Mouse (Mus musculus) limb, embryonic 11.5 days (tissue): ENCODE measurements around the gene Vps37b. TPM values are rescaled to one million over a fixed set of nuclear protein-coding genes. Genes with fewer than 3 reads are reported as not detected.
"Not testable (repeated sequence)": the region's sequence is repeated elsewhere in the genome, so short reads cannot be mapped to it uniquely, and the experiment has no call there.

Experiments used
- ATAC-seq: fragments of 200-750 bp; cut with Nextera tagmentation; 2 replicates; pipeline ENCODE4 v1.8.0; 2017; ENCODE audit warnings: low read depth; ENCODE audit not compliant: insufficient number of reproducible peaks, low FRiP score, low TSS enrichment
- DNase-seq: peaks from one replicate; pipeline ENCODE4 v3.0.0-alpha.2; 2015; ENCODE audit warnings: low spot score
- H3K27ac ChIP-seq: fragments of 300-500 bp; sonication (generic); replicated peaks from 2 replicates; pipeline ENCODE4 v1.5.1; 2014; ENCODE audit warnings: low read depth, mild to moderate bottlenecking, low read length
- H3K27me3 ChIP-seq: fragments of 300-500 bp; sonication (generic); 2 replicates; pipeline ENCODE4 v1.6.1; 2014; ENCODE audit warnings: mild to moderate bottlenecking, low read length, mixed read lengths; ENCODE audit not compliant: control insufficient read depth, insufficient read depth
- H3K36me3 ChIP-seq: fragments of 300-500 bp; sonication (generic); 2 replicates; pipeline ENCODE4 v1.6.1; 2014; ENCODE audit warnings: mild to moderate bottlenecking, low read length, moderate library complexity, mixed read lengths; ENCODE audit not compliant: control insufficient read depth, insufficient read depth
- H3K4me1 ChIP-seq: fragments of 300-500 bp; sonication (generic); 2 replicates; pipeline ENCODE4 v1.6.1; 2014; ENCODE audit warnings: low read length, mixed read lengths; ENCODE audit not compliant: control insufficient read depth, insufficient read depth
- H3K4me2 ChIP-seq: fragments of 300-500 bp; sonication (generic); 2 replicates; pipeline ENCODE4 v1.6.1; 2014; ENCODE audit warnings: low read depth, mild to moderate bottlenecking, moderate library complexity; ENCODE audit not compliant: severe bottlenecking
- H3K4me3 ChIP-seq: fragments of 300-500 bp; sonication (generic); 2 replicates; pipeline ENCODE4 v1.5.1; 2014; ENCODE audit warnings: low read depth, low read length
- H3K9ac ChIP-seq: fragments of 300-500 bp; sonication (generic); 2 replicates; pipeline ENCODE4 v1.6.1; 2014; ENCODE audit warnings: mild to moderate bottlenecking, low read length
- H3K9me3 ChIP-seq: fragments of 300-500 bp; sonication (generic); 2 replicates; pipeline ENCODE4 v1.6.1; 2016; ENCODE audit warnings: low read length; ENCODE audit not compliant: control insufficient read depth
- WGBS: fragments of 180-500 bp; shearing (Covaris S2); extraction: QIAGEN DNeasy Blood & Tissue Kit; methylation state at CpG from one replicate; pipeline ENCODE4 v1.1.7; 2014; 5-methylcytosine and 5-hydroxymethylcytosine counted together
- polyA plus RNA-seq: library from polyadenylated mRNA; unstranded; fragments of >200 nt; fragmentation: Nextera tagmentation; extraction: Ambion mirVana; gene quantifications from 2 replicates; pipeline ENCODE4 v1.2.1, GENCODE M21; 2014

Gene Vps37b
- polyA plus RNA-seq, 1 experiment from 2014 or later = 32.8 TPM

GRCm38 (mm10) chr5:124073682-124074081 is 41.6 kb upstream of the Vps37b start:
- Histone ChIP-seq H3K9ac (no peak overlapping the region), H3K27ac (no peak overlapping the region), H3K4me2 (no peak overlapping the region), H3K4me1 (no peaks in the 10 kb centered on the region), H3K27me3 (no peaks in the 10 kb centered on the region), H3K9me3 (no peaks in the 10 kb centered on the region), H3K4me3 (no peak overlapping the region), H3K36me3 (no peaks in the 10 kb centered on the region)
- WGBS = 43% methylated on average over 9 of the region's 9 CpGs
- ATAC-seq (no peak), DNase-seq (no peak)

GRCm38 (mm10) chr5:124069657-124070056 is 37.6 kb upstream of the Vps37b start:
- DNase-seq (no peak), ATAC-seq (no peak)
- no peak overlapping the region for H3K9ac ChIP-seq
- H3K27ac ChIP-seq = no peak overlapping the region
- H3K9me3 ChIP-seq = no peaks in the 10 kb centered on the region
- no peaks in the 10 kb centered on the region for H3K4me1 ChIP-seq
- H3K27me3 ChIP-seq = no peaks in the 10 kb centered on the region
- H3K4me2 ChIP-seq = no peak overlapping the region
- 87% methylated on average over 3 of the region's 3 CpGs for WGBS
- H3K36me3 ChIP-seq = no peaks in the 10 kb centered on the region
- H3K4me3 ChIP-seq = no peak overlapping the region

DNA sequence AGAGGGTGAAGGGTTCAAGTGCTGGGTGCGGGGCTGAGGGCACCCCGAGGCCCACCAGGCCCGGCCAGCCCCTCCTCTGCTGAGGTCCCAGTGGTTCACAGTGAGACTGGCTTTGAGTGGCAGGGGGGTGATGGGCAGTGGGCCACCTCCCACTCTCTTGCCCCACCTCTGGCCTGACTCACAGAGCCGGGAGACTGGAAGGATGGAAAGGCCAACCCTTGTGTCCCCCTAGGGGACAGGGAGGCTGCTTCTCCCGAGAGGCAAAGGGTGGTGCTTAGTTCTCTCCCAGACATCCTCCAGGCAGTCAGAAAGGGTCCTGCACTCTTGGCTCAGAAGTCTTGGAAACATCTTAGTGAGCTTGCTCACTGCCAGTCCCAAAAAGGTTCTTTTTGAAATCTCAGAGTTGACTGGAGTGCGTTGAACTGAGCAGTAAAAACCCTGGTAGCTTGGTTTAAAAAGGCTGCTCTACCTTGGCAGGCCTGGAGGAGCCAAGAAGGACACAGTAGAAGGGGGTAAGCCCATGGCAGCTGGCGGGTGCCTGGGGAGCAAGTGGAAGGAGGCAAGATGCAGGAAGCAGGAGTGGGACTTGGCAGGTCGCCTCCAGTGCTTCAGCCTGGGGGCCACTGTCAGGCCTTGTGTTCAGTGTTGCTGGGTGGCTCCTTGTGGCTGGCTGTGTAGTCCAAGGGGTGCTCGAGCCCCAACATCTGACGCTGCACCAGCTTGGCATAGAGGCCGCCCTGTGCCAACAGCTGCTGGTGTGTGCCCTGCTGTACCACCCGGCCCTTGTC is 30.2 kb upstream of the Vps37b start:
- Histone ChIP-seq H3K27ac (no peak overlapping the region), H3K36me3 (no peaks in the 10 kb centered on the region), H3K27me3 (no peaks in the 10 kb centered on the region), H3K4me1 (no peaks in the 10 kb centered on the region), H3K9ac (no peak overlapping the region), H3K9me3 (no peaks in the 10 kb centered on the region), H3K4me2 (no peak overlapping the region), H3K4me3 (no peak overlapping the region)
- WGBS = 78% methylated on average over 12 of the region's 12 CpGs
- DNase-seq (no peak), ATAC-seq (no peak)

GRCm38 (mm10) chr5:124059677-124060076 is 27.6 kb upstream of the Vps37b start:
- WGBS = 84% methylated on average over 5 of the region's 5 CpGs
- Histone ChIP-seq H3K4me3 (no peak overlapping the region), H3K27ac (no peak overlapping the region), H3K9me3 (no peaks in the 10 kb centered on the region), H3K36me3 (no peaks in the 10 kb centered on the region), H3K4me2 (no peak overlapping the region), H3K4me1 (no peaks in the 10 kb centered on the region), H3K27me3 (no peaks in the 10 kb centered on the region), H3K9ac (no peak overlapping the region)
- DNase-seq (no peak), ATAC-seq (no peak)

DNA sequence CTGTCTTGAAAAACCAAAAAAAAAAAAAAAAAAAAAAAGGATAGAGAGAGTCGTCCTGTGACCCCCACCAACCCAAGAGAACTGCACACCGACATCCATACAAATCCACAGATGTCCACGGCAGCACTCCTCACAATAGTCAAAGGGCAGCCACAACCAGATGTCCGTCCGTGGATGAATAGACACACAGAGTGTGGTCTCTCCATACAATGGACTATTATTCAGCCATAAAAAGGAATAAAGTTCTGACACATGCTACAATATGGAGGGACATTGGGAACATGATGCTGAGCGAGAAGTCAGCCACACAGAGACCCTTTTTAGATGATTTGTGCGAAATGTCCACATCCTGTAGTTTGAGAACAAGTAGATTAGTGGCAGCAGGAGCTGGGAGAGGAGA is 26.7 kb upstream of the Vps37b start:
- 90% methylated on average over 7 of the region's 7 CpGs for WGBS
- ATAC-seq (no peak), DNase-seq (no peak)
- Histone ChIP-seq H3K9ac (no peak overlapping the region), H3K36me3 (no peaks in the 10 kb centered on the region), H3K9me3 (no peaks in the 10 kb centered on the region), H3K27ac (no peak overlapping the region), H3K4me3 (no peak overlapping the region), H3K27me3 (no peaks in the 10 kb centered on the region), H3K4me1 (no peaks in the 10 kb centered on the region), H3K4me2 (no peak overlapping the region)

- no peaks in the 10 kb centered on the region for H3K4me1 ChIP-seq
- WGBS = 81% methylated on average over 4 of the region's 4 CpGs
- no peaks in the 10 kb centered on the region for H3K27me3 ChIP-seq
- no peak overlapping the region for H3K9ac ChIP-seq
- no peak for DNase-seq
- H3K9me3 ChIP-seq = no peaks in the 10 kb centered on the region
- H3K4me2 ChIP-seq = no peak overlapping the region
- no peak overlapping the region for H3K4me3 ChIP-seq
- no peak overlapping the region for H3K27ac ChIP-seq
- no peak for ATAC-seq
- H3K36me3 ChIP-seq = no peaks in the 10 kb centered on the region
Measured at GRCm38 (mm10) chr5:124056956-124057355, 24.9 kb upstream of the Vps37b start.

DNA sequence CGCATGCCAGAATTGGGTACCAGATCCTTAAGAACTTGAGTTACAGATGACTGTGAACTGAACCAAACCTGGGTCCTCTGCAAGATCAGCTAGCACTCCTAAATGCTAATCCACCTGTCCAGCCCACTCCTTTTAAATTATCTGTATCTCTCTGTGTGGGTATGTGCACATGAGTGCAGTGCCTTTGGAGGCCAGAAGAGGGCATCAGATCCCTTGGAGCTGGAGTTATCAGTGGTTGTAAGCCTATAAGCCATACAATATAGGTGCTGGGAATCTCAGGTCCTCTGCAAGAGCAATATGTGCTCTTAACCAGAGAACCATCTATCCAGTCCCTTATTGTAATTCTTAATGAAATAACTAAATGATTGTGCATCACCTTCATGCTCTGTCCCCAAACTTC is 24.1 kb upstream of the Vps37b start:
- 96% methylated on average over 1 of the region's 1 CpGs for WGBS
- no peak for DNase-seq
- no peaks in the 10 kb centered on the region for H3K36me3 ChIP-seq
- no peaks in the 10 kb centered on the region for H3K27me3 ChIP-seq
- H3K4me1 ChIP-seq = no peaks in the 10 kb centered on the region
- no peak overlapping the region for H3K27ac ChIP-seq
- no peak overlapping the region for H3K4me2 ChIP-seq
- no peak overlapping the region for H3K9ac ChIP-seq
- no peak overlapping the region for H3K4me3 ChIP-seq
- ATAC-seq = no peak
- no peaks in the 10 kb centered on the region for H3K9me3 ChIP-seq

- not testable (repeated sequence) for H3K27ac ChIP-seq, H3K9ac ChIP-seq, DNase-seq, H3K27me3 ChIP-seq, H3K9me3 ChIP-seq, H3K4me3 ChIP-seq, H3K4me1 ChIP-seq, ATAC-seq, H3K4me2 ChIP-seq, H3K36me3 ChIP-seq
- WGBS = 94% methylated on average over 7 of the region's 7 CpGs
Measured at GRCm38 (mm10) chr5:124052641-124053040, 20.6 kb upstream of the Vps37b start.
